Mouse (Mus musculus): ENCODE measurements around the gene Krt8.

GRCm38 (mm10) chr15:101954187-101954586 lies 50.1 kb downstream of the Krt8 start, which contains the start of gene Krt78:
- no peak for TF ChIP-seq CTCF (IDR thresholded peaks at IDR 0.05; ENCODE audit: insufficient read depth, low read length)
- TF ChIP-seq POLR2A (IDR thresholded peaks at IDR 0.05; ENCODE audit: borderline replicate concordance, extremely low read depth, low read depth, low read length) = no peak

All from lung, adult 2 months (tissue).